Mouse (Mus musculus): ENCODE measurements around the gene Asap3. TPM values are rescaled to one million over a fixed set of nuclear protein-coding genes. Genes with fewer than 3 reads are reported as not detected.

The Asap3 gene
- polyA plus RNA-seq, 1 experiment from 2014 or later: 8.9 TPM

DNA sequence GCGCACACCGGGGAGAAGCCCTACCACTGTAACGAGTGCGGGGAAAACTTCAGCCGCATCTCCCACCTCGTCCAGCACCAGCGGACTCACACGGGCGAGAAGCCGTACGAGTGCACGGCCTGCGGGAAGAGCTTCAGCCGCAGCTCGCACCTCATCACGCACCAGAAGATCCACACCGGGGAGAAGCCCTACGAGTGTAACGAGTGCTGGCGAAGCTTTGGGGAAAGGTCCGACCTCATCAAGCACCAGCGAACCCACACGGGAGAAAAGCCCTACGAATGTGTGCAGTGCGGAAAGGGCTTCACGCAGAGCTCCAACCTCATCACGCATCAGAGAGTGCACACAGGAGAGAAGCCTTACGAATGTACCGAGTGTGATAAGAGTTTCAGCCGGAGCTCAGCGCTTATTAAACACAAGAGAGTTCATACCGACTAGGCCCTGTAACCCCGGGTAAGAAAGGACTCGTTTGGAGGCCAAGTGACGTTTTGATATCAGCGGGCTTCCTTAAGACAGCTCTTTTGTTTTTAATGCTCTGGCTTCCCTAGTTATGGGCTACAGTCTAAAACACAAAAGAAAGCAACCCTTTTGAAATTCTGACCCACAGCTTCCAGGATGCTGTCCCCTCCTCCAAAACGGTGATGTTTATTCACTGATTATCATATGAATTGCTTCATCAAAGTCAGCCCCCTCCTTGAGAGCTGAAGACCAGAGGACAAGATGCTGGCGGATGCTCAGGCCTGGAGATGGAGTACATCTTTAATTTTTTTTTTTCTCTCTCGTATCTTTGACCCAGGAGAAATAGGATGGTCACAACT, 84.8 kb downstream of the Asap3 start:
- Histone ChIP-seq H3K27ac (replicated peaks) (no peak overlapping the region), H3K27me3 (peaks cover 26% of the 10 kb centered on the region), H3K4me3 (peak overlapping the region; percentile 20), H3K9me3 (peaks cover 10% of the 10 kb centered on the region; the same call in 1 of the 2 replicates), H3K4me2 (replicated peaks) (peak overlapping the region; percentile 37), H3K36me3 (peaks cover 69% of the 10 kb centered on the region), H3K4me1 (peaks cover 32% of the 10 kb centered on the region), H3K9ac (replicated peaks) (peak overlapping the region; percentile 44; the same call in 1 of the 2 replicates)
- ATAC-seq (ENCODE audit: low FRiP score, low read depth): no peak
- WGBS: 32% methylated on average over 39 of the region's 39 CpGs

DNA sequence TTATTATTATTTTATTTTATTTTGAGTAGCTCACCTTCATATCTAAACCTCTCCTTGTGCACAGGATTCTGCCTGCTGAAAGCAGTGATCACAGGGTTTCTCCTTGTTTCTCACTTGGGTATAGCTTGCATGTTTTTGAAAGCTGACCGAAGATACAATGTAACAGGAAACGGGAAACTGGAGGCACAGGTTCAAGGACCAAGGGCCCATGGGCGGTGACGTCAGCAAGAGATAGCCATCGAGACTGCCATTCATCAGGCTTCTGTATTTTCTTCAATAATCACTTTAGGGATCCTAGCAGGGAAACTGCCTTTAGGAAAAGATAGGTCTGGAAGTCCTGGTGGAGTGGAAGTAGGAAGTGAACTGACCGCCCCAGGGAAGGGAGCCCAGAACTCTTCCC, 85.5 kb downstream of the Asap3 start:
- H3K4me1 ChIP-seq: peaks cover 28% of the 10 kb centered on the region
- no peak overlapping the region for H3K4me2 ChIP-seq (replicated peaks)
- peaks cover 10% of the 10 kb centered on the region; the same call in 1 of the 2 replicates for H3K9me3 ChIP-seq
- H3K36me3 ChIP-seq: peaks cover 71% of the 10 kb centered on the region
- no peak overlapping the region for H3K4me3 ChIP-seq
- no peak overlapping the region for H3K27ac ChIP-seq (replicated peaks)
- ATAC-seq (ENCODE audit: low FRiP score, low read depth): no peak
- no peak overlapping the region for H3K9ac ChIP-seq (replicated peaks)
- H3K27me3 ChIP-seq: peaks cover 26% of the 10 kb centered on the region
- 97% methylated on average over 6 of the region's 6 CpGs for WGBS

Other genes with a start within 250 kb of the Asap3 start
- 32.1 and 32.8 TPM in 2 replicates for gene Gale, start 242.6 kb upstream of the Asap3 start, polyA plus RNA-seq (2016; fragmentation: Nextera tagmentation; extraction: Ambion mirVana)
- 162 and 163 TPM in 2 replicates for gene Lypla2, start 233.7 kb upstream of the Asap3 start, polyA plus RNA-seq (2016; fragmentation: Nextera tagmentation; extraction: Ambion mirVana)
- gene Pithd1, start 219.1 kb upstream of the Asap3 start, polyA plus RNA-seq (2016; fragmentation: Nextera tagmentation; extraction: Ambion mirVana): 56.0 and 58.3 TPM in 2 replicates
- 34.2 and 36.1 TPM in 2 replicates for gene Eloa, start 184.6 kb upstream of the Asap3 start, polyA plus RNA-seq (2016; fragmentation: Nextera tagmentation; extraction: Ambion mirVana)
- gene Rpl11, start 152.9 kb upstream of the Asap3 start, polyA plus RNA-seq (2016; fragmentation: Nextera tagmentation; extraction: Ambion mirVana): 294 and 304 TPM in 2 replicates
- gene Id3, start 62.9 kb upstream of the Asap3 start, polyA plus RNA-seq (2016; fragmentation: Nextera tagmentation; extraction: Ambion mirVana): 355 and 390 TPM in 2 replicates
- gene E2f2, start 34.0 kb upstream of the Asap3 start, polyA plus RNA-seq (2016; fragmentation: Nextera tagmentation; extraction: Ambion mirVana): 10.0 and 10.7 TPM in 2 replicates
- gene Tcea3, start 41.4 kb downstream of the Asap3 start, polyA plus RNA-seq (2016; fragmentation: Nextera tagmentation; extraction: Ambion mirVana): 2.3 and 3.5 TPM in 2 replicates
- 38.4 and 40.5 TPM in 2 replicates for gene Zfp46, start 78.3 kb downstream of the Asap3 start, polyA plus RNA-seq (2016; fragmentation: Nextera tagmentation; extraction: Ambion mirVana)
- gene Hnrnpr, start 104.6 kb downstream of the Asap3 start, polyA plus RNA-seq (2016; fragmentation: Nextera tagmentation; extraction: Ambion mirVana): 237 and 247 TPM in 2 replicates
- 0.06 and 0.68 TPM in 2 replicates for gene Htr1d, start 217.2 kb downstream of the Asap3 start, polyA plus RNA-seq (2016; fragmentation: Nextera tagmentation; extraction: Ambion mirVana)

Measured in midbrain, embryonic 12.5 days (tissue).